Mouse (Mus musculus): ENCODE results near the gene Col23a1. TPM values are rescaled to one million over a fixed set of nuclear protein-coding genes. Genes with fewer than 3 reads are reported as not detected.
A peak's percentile ranks its signal among the peaks of the same experiment; 100 is the strongest.

Col23a1 gene
- polyA plus RNA-seq, 1 experiment from 2014 or later, result 31.1 TPM

- H3K4me2 ChIP-seq (ENCODE audit: low read length), result peak overlapping the region; percentile 83
- peaks cover 20% of the 10 kb centered on the region for H3K4me1 ChIP-seq (replicated peaks; ENCODE audit: control insufficient read depth, insufficient read depth, low read length)
- DNase-seq (ENCODE audit: low spot score) (peak; percentile 57), ATAC-seq (replicated peaks; ENCODE audit: low FRiP score, low TSS enrichment, low read depth) (no peak)
- H3K36me3 ChIP-seq (ENCODE audit: control insufficient read depth, insufficient read depth, low read length), result peaks cover 43% of the 10 kb centered on the region
- 52% methylated on average over 8 of the region's 8 CpGs for WGBS
- H3K9ac ChIP-seq (ENCODE audit: low read length), result peak overlapping the region; percentile 90
- H3K9me3 ChIP-seq (ENCODE audit: control insufficient read depth, low read length), result no peaks in the 10 kb centered on the region
- H3K27me3 ChIP-seq (replicated peaks; ENCODE audit: control insufficient read depth, insufficient read depth, low read length), result no peaks in the 10 kb centered on the region
- peak overlapping the region; percentile 92 for H3K27ac ChIP-seq (ENCODE audit: low read depth)
- H3K4me3 ChIP-seq (ENCODE audit: low read depth, low read length), result peak overlapping the region; percentile 76
These were observed 296.0 kb downstream of the Col23a1 start for GRCm38 (mm10) chr11:51585608-51586252.

GRCm38 (mm10) chr11:51586411-51586810 lies 296.7 kb downstream of the Col23a1 start:
- H3K27me3 ChIP-seq (replicated peaks; ENCODE audit: control insufficient read depth, insufficient read depth, low read length), result no peaks in the 10 kb centered on the region
- peaks cover 49% of the 10 kb centered on the region for H3K36me3 ChIP-seq (ENCODE audit: control insufficient read depth, insufficient read depth, low read length)
- DNase-seq (ENCODE audit: low spot score) (no peak), ATAC-seq (replicated peaks; ENCODE audit: low FRiP score, low TSS enrichment, low read depth) (no peak)
- H3K27ac ChIP-seq (ENCODE audit: low read depth), result no peak overlapping the region
- whole genome bisulfite sequencing, result 92% methylated on average over 13 of the region's 13 CpGs
- no peak overlapping the region for H3K4me2 ChIP-seq (ENCODE audit: low read length)
- H3K4me1 ChIP-seq (replicated peaks; ENCODE audit: control insufficient read depth, insufficient read depth, low read length), result peaks cover 20% of the 10 kb centered on the region
- no peak overlapping the region for H3K4me3 ChIP-seq (ENCODE audit: low read depth, low read length)
- H3K9ac ChIP-seq (ENCODE audit: low read length), result no peak overlapping the region
- no peaks in the 10 kb centered on the region for H3K9me3 ChIP-seq (ENCODE audit: control insufficient read depth, low read length)

GRCm38 (mm10) chr11:51587059-51587458 lies 297.3 kb downstream of the Col23a1 start:
- ATAC-seq (replicated peaks; ENCODE audit: low FRiP score, low TSS enrichment, low read depth), result no peak
- no peak overlapping the region for H3K27ac ChIP-seq (ENCODE audit: low read depth)
- no peak overlapping the region for H3K9ac ChIP-seq (ENCODE audit: low read length)
- 92% methylated on average over 1 of the region's 1 CpGs for WGBS
- H3K27me3 ChIP-seq (replicated peaks; ENCODE audit: control insufficient read depth, insufficient read depth, low read length), result no peaks in the 10 kb centered on the region
- no peaks in the 10 kb centered on the region for H3K9me3 ChIP-seq (ENCODE audit: control insufficient read depth, low read length)
- no peak overlapping the region for H3K4me3 ChIP-seq (ENCODE audit: low read depth, low read length)
- peaks cover 20% of the 10 kb centered on the region for H3K4me1 ChIP-seq (replicated peaks; ENCODE audit: control insufficient read depth, insufficient read depth, low read length)
- no peak overlapping the region for H3K4me2 ChIP-seq (ENCODE audit: low read length)
- peaks cover 56% of the 10 kb centered on the region for H3K36me3 ChIP-seq (ENCODE audit: control insufficient read depth, insufficient read depth, low read length)
- no peak for DNase-seq (ENCODE audit: low spot score)

GRCm38 (mm10) chr11:51588833-51589232 lies 299.1 kb downstream of the Col23a1 start:
- H3K36me3 ChIP-seq (ENCODE audit: control insufficient read depth, insufficient read depth, low read length), result peaks cover 74% of the 10 kb centered on the region
- no peak overlapping the region for H3K9ac ChIP-seq (ENCODE audit: low read length)
- H3K4me2 ChIP-seq (ENCODE audit: low read length), result no peak overlapping the region
- 96% methylated on average over 3 of the region's 3 CpGs for WGBS
- H3K27me3 ChIP-seq (replicated peaks; ENCODE audit: control insufficient read depth, insufficient read depth, low read length), result no peaks in the 10 kb centered on the region
- ATAC-seq (replicated peaks; ENCODE audit: low FRiP score, low TSS enrichment, low read depth), result no peak
- no peaks in the 10 kb centered on the region for H3K9me3 ChIP-seq (ENCODE audit: control insufficient read depth, low read length)
- H3K4me1 ChIP-seq (replicated peaks; ENCODE audit: control insufficient read depth, insufficient read depth, low read length), result peaks cover 17% of the 10 kb centered on the region
- H3K27ac ChIP-seq (ENCODE audit: low read depth), result no peak overlapping the region
- DNase-seq (ENCODE audit: low spot score), result no peak
- no peak overlapping the region for H3K4me3 ChIP-seq (ENCODE audit: low read depth, low read length)

- H3K4me1 ChIP-seq (replicated peaks; ENCODE audit: control insufficient read depth, insufficient read depth, low read length), result peaks cover 13% of the 10 kb centered on the region
- H3K36me3 ChIP-seq (ENCODE audit: control insufficient read depth, insufficient read depth, low read length), result peaks cover 84% of the 10 kb centered on the region
- no peak overlapping the region for H3K4me2 ChIP-seq (ENCODE audit: low read length)
- H3K9me3 ChIP-seq (ENCODE audit: control insufficient read depth, low read length), result no peaks in the 10 kb centered on the region
- no peak overlapping the region for H3K9ac ChIP-seq (ENCODE audit: low read length)
- H3K4me3 ChIP-seq (ENCODE audit: low read depth, low read length), result no peak overlapping the region
- DNase-seq (ENCODE audit: low spot score), result no peak
- ATAC-seq (replicated peaks; ENCODE audit: low FRiP score, low TSS enrichment, low read depth), result no peak
- H3K27ac ChIP-seq (ENCODE audit: low read depth), result no peak overlapping the region
- no peaks in the 10 kb centered on the region for H3K27me3 ChIP-seq (replicated peaks; ENCODE audit: control insufficient read depth, insufficient read depth, low read length)
These were observed 300.3 kb downstream of the Col23a1 start for GRCm38 (mm10) chr11:51590002-51590401.

GRCm38 (mm10) chr11:51591168-51591567 lies 301.4 kb downstream of the Col23a1 start:
- no peak for ATAC-seq (replicated peaks; ENCODE audit: low FRiP score, low TSS enrichment, low read depth)

GRCm38 (mm10) chr11:51591915-51592314 lies 302.2 kb downstream of the Col23a1 start:
- Histone ChIP-seq H3K4me3 (ENCODE audit: low read depth, low read length) (no peak overlapping the region), H3K27ac (ENCODE audit: low read depth) (no peak overlapping the region), H3K4me2 (ENCODE audit: low read length) (no peak overlapping the region), H3K27me3 (replicated peaks; ENCODE audit: control insufficient read depth, insufficient read depth, low read length) (no peaks in the 10 kb centered on the region), H3K36me3 (ENCODE audit: control insufficient read depth, insufficient read depth, low read length) (peaks cover 92% of the 10 kb centered on the region), H3K9me3 (ENCODE audit: control insufficient read depth, low read length) (no peaks in the 10 kb centered on the region), H3K4me1 (replicated peaks; ENCODE audit: control insufficient read depth, insufficient read depth, low read length) (no peaks in the 10 kb centered on the region), H3K9ac (ENCODE audit: low read length) (no peak overlapping the region)
- 90% methylated on average over 7 of the region's 7 CpGs for WGBS
- no peak for DNase-seq (ENCODE audit: low spot score)
- ATAC-seq (replicated peaks; ENCODE audit: low FRiP score, low TSS enrichment, low read depth), result no peak

More at GRCm38 (mm10) chr11:51591168-51591567, 301.4 kb downstream of the Col23a1 start:
- Histone ChIP-seq H3K9me3 (ENCODE audit: control insufficient read depth, low read length) (no peaks in the 10 kb centered on the region), H3K4me2 (ENCODE audit: low read length) (no peak overlapping the region), H3K4me1 (replicated peaks; ENCODE audit: control insufficient read depth, insufficient read depth, low read length) (0 out of 2 replicates have a peak, but pooled peaks cover 4% of the 10 kb centered on the region), H3K4me3 (ENCODE audit: low read depth, low read length) (no peak overlapping the region), H3K27ac (ENCODE audit: low read depth) (no peak overlapping the region), H3K27me3 (replicated peaks; ENCODE audit: control insufficient read depth, insufficient read depth, low read length) (no peaks in the 10 kb centered on the region), H3K9ac (ENCODE audit: low read length) (no peak overlapping the region), H3K36me3 (ENCODE audit: control insufficient read depth, insufficient read depth, low read length) (peaks cover 92% of the 10 kb centered on the region)
- WGBS, result 48% methylated on average over 7 of the region's 7 CpGs
- DNase-seq (ENCODE audit: low spot score), result no peak

- Histone ChIP-seq H3K4me3 (ENCODE audit: low read depth, low read length) (no peak overlapping the region), H3K27ac (ENCODE audit: low read depth) (no peak overlapping the region), H3K9me3 (ENCODE audit: control insufficient read depth, low read length) (no peaks in the 10 kb centered on the region), H3K36me3 (ENCODE audit: control insufficient read depth, insufficient read depth, low read length) (peaks cover 92% of the 10 kb centered on the region), H3K9ac (ENCODE audit: low read length) (no peak overlapping the region), H3K4me1 (replicated peaks; ENCODE audit: control insufficient read depth, insufficient read depth, low read length) (no peaks in the 10 kb centered on the region), H3K4me2 (ENCODE audit: low read length) (no peak overlapping the region), H3K27me3 (replicated peaks; ENCODE audit: control insufficient read depth, insufficient read depth, low read length) (no peaks in the 10 kb centered on the region)
- 86% methylated on average over 4 of the region's 4 CpGs for WGBS
- ATAC-seq (replicated peaks; ENCODE audit: low FRiP score, low TSS enrichment, low read depth) (no peak), DNase-seq (ENCODE audit: low spot score) (no peak)
These were observed 303.6 kb downstream of the Col23a1 start for GRCm38 (mm10) chr11:51593368-51593767.

- Histone ChIP-seq H3K9ac (ENCODE audit: low read length) (no peak overlapping the region), H3K36me3 (ENCODE audit: control insufficient read depth, insufficient read depth, low read length) (peaks cover 92% of the 10 kb centered on the region), H3K4me1 (replicated peaks; ENCODE audit: control insufficient read depth, insufficient read depth, low read length) (no peaks in the 10 kb centered on the region), H3K9me3 (ENCODE audit: control insufficient read depth, low read length) (no peaks in the 10 kb centered on the region), H3K27ac (ENCODE audit: low read depth) (no peak overlapping the region), H3K4me3 (ENCODE audit: low read depth, low read length) (no peak overlapping the region), H3K4me2 (ENCODE audit: low read length) (no peak overlapping the region), H3K27me3 (replicated peaks; ENCODE audit: control insufficient read depth, insufficient read depth, low read length) (no peaks in the 10 kb centered on the region)
- 88% methylated on average over 6 of the region's 6 CpGs for WGBS
- DNase-seq (ENCODE audit: low spot score), result no peak
- no peak for ATAC-seq (replicated peaks; ENCODE audit: low FRiP score, low TSS enrichment, low read depth)
These were observed 304.1 kb downstream of the Col23a1 start for GRCm38 (mm10) chr11:51593849-51594248.
